Mouse (Mus musculus) MEL (cell line): ENCODE measurements around the gene Mgat5.

Experiments
- CTCF ChIP-seq, 3 experiments: IDR thresholded peaks in 2 of 3; conservative IDR thresholded peaks in 1 of 3; 2 replicates each; pipeline ENCODE4 v1.5.1; 2011 to 2012; ENCODE audit warnings: low read length in 3 of 3, low read depth in 2 of 3, mild to moderate bottlenecking in 2 of 3, improper control_type of control experiment in 1 of 3, inconsistent platforms in 1 of 3, mixed read lengths in 1 of 3, moderate library complexity in 1 of 3; ENCODE audit not compliant: control insufficient read depth in 1 of 3, insufficient read depth in 1 of 3, poor library complexity in 1 of 3, severe bottlenecking in 1 of 3
- EP300 ChIP-seq, 2 experiments: IDR thresholded peaks; 2 replicates each; pipeline ENCODE4 v1.6.1; 2011; ENCODE audit warnings: improper control_type of control experiment in 2 of 2, low read length in 2 of 2, low read depth in 1 of 2, mild to moderate bottlenecking in 1 of 2
- ETS1 ChIP-seq: IDR thresholded peaks from 2 replicates; pipeline ENCODE4 v1.6.1; 2012; ENCODE audit warnings: low read depth, mild to moderate bottlenecking, inconsistent platforms, low read length, improper control_type of control experiment, moderate library complexity
- MEF2A ChIP-seq: IDR thresholded peaks from 2 replicates; pipeline ENCODE4 v1.6.1; 2014; ENCODE audit warnings: low read depth, mild to moderate bottlenecking, inconsistent platforms, low read length, improper control_type of control experiment; ENCODE audit not compliant: poor library complexity, insufficient replicate concordance, severe bottlenecking; ENCODE audit errors: extremely low read depth
- MYC ChIP-seq: IDR thresholded peaks from 2 replicates; pipeline ENCODE4 v1.6.1; 2011; ENCODE audit warnings: low read depth, mild to moderate bottlenecking, low read length, improper control_type of control experiment, moderate library complexity
- NELFE ChIP-seq: IDR thresholded peaks from 2 replicates; pipeline ENCODE4 v1.6.1; 2011; ENCODE audit warnings: low read depth, low read length, improper control_type of control experiment
- POLR2A ChIP-seq, 2 experiments: IDR thresholded peaks; 2 replicates each; pipeline ENCODE4 v1.6.1; 2011 to 2012; ENCODE audit warnings: low read length in 2 of 2, mild to moderate bottlenecking in 2 of 2, control low read depth in 1 of 2, improper control_type of control experiment in 1 of 2, low read depth in 1 of 2, moderate library complexity in 1 of 2; ENCODE audit not compliant: control insufficient read depth in 1 of 2, insufficient read depth in 1 of 2, poor library complexity in 1 of 2
- ZC3H11A ChIP-seq: IDR thresholded peaks from 2 replicates; pipeline ENCODE4 v1.6.1; 2012; ENCODE audit warnings: low read depth, mild to moderate bottlenecking, inconsistent platforms, low read length, improper control_type of control experiment
- ZKSCAN1 ChIP-seq: IDR thresholded peaks from 2 replicates; pipeline ENCODE4 v1.6.1; 2012; ENCODE audit warnings: low read depth, mild to moderate bottlenecking, inconsistent platforms, low read length, improper control_type of control experiment, moderate library complexity

DNA sequence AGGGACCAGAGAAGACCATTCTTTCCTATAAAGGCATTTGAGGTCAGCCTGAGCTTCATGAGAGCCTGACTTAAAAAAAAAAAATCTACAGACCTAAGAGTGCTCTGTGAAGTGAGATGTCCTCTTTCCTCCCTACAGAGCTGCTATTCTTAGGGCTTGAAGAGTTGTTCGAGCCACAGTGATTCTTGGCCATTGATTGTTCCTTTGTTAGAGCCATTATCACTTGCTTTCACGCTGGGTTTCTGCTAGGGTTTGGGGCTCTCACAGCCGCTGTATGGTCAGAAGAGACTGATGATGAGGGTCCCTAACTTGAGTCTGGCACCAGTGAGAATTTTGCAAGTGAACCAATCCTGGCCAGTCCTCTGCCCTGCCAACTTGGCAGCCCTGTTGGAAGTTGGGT lies 199.8 kb downstream of the Mgat5 start:
- TF ChIP-seq CTCF (IDR thresholded peaks at IDR 0.05 in 2 of 3, conservative IDR thresholded peaks at IDR 0.05 in 1 of 3; ENCODE audit: control insufficient read depth in 1 of 3, insufficient read depth in 1 of 3, low read depth in 2 of 3, low read length in 3 of 3, poor library complexity in 1 of 3, severe bottlenecking in 1 of 3), result no peak
- TF ChIP-seq POLR2A (IDR thresholded peaks at IDR 0.05; ENCODE audit: control insufficient read depth in 1 of 2, insufficient read depth in 1 of 2, low read depth in 1 of 2, low read length in 2 of 2, poor library complexity in 1 of 2), result no peak
- TF ChIP-seq ZC3H11A, result no peak
- no peak for TF ChIP-seq NELFE
- TF ChIP-seq ETS1, result no peak
- TF ChIP-seq EP300 (IDR thresholded peaks at IDR 0.05; ENCODE audit: low read depth in 1 of 2, low read length in 2 of 2), result no peak
- TF ChIP-seq MEF2A, result no peak
- TF ChIP-seq MYC, result no peak
- TF ChIP-seq ZKSCAN1, result no peak
